Mouse (Mus musculus): ENCODE data around the gene Ust.

The Ust gene

DNA sequence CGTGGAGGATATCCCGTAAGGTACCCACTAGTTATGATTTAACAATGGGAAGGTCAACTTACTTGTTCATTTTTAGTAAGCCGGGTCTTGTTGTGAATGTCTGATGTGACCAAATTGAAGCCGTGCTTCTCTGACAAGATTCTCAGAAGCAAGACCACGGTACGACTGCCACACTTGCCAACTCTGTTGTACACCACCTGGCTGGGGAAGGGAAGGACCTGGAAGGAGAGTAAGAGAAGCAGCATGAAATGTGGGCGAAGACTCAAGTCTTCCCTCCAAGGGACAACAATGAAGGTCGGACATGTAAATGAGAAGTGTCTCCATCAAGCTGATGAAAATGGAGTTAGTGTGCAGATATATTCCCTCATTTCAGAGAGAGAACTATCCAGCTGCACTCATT, 188.6 kb downstream of the Ust start:
- DNase-seq (ENCODE audit: low read depth, low spot score), result no peak

DNA sequence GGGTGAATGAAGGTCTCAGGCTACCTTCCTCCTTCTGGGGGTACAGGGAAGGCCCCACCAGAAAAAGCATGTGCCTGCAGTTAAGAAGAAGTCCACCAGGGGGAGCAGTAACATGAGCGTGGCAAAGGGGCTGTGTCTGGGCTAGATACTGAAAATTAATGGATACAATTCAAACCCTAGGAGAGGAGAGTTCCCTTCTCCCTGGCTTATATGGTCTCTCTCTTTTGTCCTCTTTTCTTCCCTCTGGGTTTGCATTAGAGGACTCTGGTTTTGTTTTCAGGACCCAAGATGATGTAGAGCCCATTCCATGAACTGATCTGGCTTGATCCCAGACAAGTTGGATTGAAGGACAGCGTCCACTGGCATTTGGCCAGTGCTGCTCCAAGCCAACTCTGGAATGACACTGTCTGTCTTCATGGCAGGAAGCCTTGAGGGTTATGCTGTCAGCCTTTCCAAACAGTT, 195.3 kb downstream of the Ust start:
- peak; percentile 74 for DNase-seq (ENCODE audit: low read depth, low spot score)

DNA sequence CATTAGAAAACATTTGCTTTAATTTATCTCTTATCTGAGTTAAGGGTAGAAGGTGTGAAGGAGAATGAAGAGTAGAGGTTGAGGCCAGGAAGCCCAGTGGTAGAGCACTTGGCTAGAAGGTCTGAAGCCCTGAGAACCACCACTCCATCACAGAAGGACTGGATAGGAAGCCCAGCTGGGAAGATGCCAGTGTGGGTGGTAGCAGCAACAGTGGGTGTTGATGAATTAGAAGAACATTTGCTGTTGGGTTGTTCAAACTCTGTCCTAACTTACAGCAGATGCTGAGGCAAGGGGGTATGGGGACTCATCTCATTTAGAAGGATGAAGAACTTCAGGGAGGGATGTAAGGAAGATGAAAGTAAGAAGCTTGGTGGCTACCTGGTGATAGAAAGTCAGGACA, 197.9 kb downstream of the Ust start:
- DNase-seq (ENCODE audit: low read depth, low spot score), result no peak

DNA sequence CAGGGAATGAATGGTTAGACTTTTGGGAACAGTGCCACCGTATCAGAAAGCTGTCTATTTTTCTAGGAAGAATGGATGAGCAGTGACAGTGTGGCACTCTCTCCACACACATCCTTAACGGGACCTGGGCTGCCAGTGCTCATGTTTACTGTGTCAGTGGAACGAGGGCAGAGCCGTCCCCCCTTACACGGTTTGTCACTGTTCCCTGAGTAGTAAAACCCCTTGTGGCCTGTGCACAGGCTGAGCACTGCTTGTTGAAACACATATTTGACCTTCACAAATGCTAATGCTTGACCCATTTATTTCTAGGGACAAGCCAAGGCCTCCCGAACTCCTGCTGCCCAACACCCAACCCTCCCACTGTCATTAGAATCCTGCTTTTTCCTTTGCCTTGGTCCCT, 209.2 kb downstream of the Ust start:
- no peak for DNase-seq (ENCODE audit: low read depth, low spot score)

DNA sequence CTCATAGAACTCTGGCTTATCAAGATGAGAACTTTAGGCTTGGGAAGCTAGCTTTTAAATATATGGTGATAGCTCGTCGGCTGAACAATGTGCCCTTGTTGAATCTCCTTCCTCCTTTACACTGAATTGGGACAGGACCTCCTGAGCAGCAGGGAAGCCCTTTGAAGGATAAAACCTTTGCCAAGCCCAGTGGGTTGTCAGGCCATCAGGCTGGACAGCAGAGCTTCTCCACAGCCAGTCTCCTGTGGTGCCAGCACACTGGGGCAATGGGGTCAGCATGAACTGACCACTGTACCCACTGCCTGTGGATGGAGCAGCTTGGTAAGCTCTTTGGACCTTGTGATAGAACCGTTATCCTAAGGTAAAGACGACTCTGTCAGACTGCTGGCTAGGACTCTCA, 214.4 kb downstream of the Ust start:
- no peak for DNase-seq (ENCODE audit: low read depth, low spot score)

DNA sequence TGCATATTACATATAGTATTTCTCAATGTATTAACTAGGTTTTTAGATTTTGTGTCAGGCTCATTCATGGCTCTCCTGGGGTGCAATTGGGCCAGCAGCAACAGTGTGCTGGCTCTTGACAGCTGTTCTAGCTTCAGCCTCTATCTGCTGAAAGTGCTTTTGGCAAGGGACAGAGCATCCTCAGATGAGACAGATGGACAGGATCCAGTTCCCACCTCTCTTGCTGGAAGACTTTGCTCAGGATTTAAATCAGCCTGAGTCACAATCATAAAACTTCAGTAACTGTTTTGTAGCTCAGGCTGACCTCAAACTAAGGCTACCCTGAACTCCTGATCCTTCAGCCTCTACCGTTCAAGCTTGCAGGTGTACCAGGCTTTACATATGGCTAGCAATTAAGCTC, 219.5 kb downstream of the Ust start:
- no peak for DNase-seq (ENCODE audit: low read depth, low spot score)

DNA sequence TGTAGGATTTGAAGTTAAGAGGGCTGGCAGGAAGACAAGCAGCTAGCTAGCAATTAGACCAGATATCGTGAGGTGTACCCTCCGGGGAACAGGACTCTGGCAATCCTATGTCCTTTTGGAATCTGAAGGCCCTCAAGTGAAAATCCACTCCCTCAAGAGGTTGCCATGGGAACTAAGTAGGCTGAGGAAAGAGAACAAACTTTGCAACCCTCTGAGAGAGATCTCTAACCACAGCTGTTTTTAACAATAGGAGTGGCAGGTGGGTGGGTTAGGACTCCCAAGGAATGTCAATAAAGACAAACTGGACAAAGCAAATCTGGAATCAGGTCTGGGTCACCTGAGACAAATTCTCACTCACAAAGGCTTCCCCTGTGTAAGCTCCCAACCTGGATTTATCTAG, 221.4 kb downstream of the Ust start:
- DNase-seq (ENCODE audit: low read depth, low spot score), result no peak

DNA sequence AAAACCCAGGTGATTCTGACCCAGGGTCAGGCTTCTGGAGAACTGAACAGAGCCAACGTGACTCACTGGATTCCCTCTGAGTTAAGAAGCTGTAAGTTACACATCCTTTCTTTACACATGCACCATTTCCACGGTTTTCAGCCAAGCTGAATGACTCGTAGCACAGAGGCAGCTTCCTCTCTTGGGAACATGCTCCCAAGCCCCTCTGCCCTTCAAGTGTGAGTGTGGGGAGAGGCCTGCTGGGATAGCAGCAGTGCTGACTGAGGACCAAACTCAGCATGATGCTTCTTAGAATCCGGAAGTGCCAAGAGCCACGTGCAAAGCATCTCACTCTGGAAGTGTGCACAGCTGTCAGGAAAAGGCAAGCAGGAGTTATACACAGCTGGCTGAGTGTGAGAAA, 228.0 kb downstream of the Ust start:
- DNase-seq (ENCODE audit: low read depth, low spot score), result no peak

DNA sequence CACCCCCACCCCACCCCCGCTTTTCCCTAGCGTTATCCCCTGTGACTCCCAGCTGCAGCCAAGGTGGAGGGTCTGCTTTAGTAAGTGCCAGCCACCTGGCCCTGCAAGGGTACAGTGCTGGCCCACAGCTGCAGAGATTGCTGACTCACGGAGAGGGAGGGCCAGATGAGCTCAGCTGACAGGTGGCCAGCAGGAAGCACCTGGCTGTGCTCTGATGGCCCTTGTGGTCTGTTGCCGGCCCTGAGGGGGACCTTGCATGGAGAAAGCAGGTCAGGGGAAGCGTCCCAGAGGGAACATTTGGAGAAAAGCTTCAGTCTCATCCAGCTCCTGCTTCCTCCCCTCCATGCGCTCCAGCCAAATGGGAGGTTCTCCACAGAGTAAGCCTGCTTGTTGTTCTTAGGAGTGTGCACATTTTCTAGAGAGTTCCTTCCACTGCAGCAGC, 231.3 kb downstream of the Ust start:
- no peak for DNase-seq (ENCODE audit: low read depth, low spot score)

DNA sequence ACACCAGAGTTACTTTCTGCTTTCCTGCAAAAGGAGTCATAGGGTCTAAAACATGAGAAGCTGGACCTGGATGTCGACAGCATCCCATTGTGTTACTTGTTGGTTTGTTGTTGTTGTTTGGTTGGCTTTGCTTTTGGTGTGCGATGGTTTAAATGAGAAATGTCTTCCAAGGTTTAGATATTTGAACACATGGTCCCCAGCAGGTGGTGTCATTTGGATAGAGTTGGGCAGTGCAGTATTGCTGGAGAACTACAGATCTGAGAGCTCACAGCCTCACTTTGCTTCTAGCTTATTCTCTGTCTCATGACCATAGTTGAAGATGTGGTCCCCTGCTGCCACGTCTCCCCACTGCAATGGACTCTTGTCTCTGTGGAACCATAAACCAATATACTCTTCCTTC, 234.6 kb downstream of the Ust start:
- no peak for DNase-seq (ENCODE audit: low read depth, low spot score)

DNA sequence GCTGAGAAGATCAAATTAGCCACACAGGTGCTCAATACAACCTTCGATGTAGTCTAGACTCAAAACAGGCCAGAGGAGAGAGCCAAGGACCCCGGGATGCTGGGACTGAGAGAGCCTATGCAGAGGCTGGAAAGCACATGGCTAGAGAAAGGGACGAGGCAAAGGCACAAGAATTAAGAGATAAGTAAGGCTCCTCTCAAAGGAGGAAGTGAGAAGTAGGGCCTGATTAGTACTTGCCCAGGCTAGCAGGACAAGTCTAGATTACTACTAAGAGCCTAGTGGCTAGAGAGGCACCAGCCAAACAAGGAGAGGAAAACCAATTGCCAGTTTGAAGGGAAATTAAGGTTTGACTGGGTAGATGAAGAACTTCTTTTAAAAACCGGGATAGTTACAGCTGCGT, 241.5 kb downstream of the Ust start:
- DNase-seq (ENCODE audit: low read depth, low spot score), result no peak

DNA sequence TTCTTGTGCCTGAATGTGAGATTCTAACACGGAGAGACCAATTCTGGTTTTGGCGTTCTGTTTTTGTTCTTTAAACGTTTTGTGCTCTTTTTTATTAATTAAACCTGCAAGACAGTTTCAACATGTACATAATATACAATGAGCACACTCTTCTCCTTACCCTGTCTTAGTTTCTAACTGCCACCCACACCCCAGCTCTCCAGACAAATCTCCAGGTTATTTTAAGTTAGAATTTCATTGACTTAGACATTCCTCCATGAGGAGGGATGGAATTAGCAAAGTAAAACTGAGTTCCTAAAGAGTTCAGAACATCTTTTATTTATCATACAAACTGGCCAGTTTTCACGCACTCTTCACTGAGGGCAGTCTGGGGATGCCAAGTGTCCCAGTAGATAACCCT, 248.9 kb downstream of the Ust start:
- DNase-seq (ENCODE audit: low read depth, low spot score), result no peak

DNA sequence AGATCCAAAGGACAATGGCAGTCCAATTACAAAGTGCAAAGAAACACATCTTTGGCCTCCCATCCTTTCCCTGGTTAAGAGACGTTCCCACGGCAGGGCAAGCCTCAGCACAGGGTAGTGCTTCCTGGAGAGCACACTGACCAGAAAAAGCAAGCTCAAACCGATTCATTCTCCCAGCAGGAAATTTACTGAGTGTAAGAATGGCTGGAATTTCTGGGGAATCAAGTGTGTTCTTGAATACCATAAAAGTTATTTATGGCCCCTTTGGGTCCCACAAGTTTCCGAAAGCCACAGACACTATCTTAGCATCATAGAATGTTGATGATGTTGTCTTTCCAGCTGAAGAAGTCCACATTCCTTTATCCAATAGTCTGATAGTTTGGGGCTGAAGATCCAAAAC, 258.9 kb downstream of the Ust start:
- DNase-seq (ENCODE audit: low read depth, low spot score), result no peak

DNA sequence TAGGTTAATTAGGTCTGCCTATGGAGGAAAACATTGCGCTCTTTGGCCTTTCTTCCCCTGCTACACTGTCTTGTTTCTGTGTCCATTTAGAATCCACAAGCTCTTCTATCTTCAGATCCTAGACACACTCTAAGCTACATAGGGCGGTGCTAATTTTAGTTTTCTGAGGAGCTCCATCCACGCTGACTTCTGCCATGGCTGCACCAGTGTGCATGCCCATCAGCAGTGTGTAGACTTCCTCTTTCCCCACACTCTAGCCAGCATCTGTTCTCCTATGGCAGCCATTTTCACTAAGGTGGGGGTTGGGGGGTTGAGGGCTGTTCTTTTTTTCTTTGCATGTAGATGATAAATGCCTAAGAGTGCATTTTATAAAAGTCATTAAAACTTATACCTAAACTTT, 268.6 kb downstream of the Ust start:
- no peak for DNase-seq (ENCODE audit: low read depth, low spot score)

DNA sequence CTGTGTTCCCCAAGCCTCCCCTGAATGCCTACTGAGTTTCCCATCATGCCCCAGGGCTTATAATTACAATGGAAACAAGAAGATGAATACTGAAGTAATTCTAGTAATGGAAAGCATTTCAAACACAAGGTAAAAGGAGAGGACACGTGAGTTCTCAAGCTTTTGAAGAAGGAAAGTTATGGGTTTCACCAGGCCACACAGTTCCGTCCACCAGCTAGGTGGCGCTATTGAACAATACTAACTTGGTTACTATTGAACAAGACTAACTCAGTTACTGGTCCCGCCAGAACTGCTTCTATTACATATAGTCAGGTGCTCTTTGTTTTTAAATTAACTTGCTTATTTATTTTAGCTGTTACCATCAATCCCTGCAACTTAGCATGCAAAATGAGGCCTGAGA, 276.3 kb downstream of the Ust start:
- DNase-seq (ENCODE audit: low read depth, low spot score), result peak; percentile 77

DNA sequence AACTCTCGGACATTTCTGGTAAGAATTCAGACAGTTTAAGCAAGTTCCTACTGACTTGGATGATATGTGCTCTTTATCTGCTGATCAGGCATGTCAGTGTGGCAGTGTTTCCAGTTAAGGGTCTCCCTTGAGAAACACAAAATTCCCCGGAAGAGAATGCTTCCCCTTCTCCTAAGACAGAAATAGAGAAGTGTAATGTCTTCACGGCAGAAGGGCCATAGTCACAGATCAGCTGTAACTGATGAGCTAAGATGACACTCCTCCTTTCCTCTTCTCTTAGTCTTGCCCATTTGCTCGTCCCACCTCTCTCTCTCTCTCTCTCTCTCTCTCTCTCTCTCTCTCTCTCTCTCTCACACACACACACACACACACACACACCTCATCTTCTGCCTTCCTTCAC, 277.9 kb downstream of the Ust start:
- no peak for DNase-seq (ENCODE audit: low read depth, low spot score)

DNA sequence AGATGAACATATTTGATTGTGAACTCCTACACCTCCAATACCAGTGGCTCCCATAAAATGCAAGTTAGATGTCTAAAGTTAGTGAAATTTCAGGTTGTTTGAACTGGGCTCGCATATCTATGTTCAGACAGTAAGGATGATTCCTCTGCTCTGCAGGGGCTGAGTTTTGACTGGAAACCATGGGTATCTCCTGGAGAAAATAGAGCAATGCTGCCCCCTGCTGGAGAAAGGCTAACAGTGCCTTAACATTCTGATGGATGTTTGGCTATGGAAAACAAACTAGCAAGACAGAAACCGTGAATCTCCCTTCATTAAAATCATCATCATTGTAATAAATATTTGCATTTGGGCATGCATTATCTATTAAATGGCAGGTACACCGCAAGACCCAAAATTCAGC, 278.4 kb downstream of the Ust start:
- DNase-seq (ENCODE audit: low read depth, low spot score), result peak; percentile 86

DNA sequence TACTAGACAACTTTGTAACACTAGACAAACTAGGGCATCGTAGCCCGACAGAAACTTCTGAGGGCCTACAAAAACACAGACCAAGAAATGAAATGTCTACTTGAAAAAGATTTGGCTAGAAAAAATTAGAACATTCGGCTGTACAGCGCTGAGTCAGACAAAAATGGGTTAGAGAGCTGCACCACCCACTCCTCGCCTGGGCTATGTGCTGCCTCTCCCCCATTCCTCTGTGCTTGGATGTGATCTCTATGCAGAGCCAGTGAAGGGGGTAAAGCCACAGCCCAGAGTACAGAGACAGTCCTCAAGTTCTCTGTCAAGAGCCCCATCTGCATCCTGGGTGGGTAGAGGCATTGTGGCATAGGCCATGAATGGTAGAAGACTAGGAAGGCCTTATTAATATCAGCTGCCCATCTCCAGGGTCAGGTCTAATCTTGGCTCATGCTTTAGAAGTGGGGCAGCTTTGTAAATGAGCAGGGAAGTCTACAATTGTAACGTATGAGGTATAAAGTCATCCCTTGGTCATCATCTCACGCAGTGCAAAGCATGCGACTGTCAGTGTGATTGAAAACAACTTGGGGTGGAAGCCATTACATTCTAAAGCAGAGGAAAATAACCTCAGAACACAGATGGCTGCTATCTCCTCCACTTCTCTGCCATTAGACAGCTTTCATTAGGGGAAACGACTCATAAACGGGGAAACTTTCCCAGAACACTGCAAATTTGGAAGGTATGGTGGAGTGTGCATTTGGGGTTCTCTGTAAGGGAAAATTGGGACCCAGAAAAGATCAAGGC, 281.6 kb downstream of the Ust start:
- DNase-seq (ENCODE audit: low read depth, low spot score), result no peak

DNA sequence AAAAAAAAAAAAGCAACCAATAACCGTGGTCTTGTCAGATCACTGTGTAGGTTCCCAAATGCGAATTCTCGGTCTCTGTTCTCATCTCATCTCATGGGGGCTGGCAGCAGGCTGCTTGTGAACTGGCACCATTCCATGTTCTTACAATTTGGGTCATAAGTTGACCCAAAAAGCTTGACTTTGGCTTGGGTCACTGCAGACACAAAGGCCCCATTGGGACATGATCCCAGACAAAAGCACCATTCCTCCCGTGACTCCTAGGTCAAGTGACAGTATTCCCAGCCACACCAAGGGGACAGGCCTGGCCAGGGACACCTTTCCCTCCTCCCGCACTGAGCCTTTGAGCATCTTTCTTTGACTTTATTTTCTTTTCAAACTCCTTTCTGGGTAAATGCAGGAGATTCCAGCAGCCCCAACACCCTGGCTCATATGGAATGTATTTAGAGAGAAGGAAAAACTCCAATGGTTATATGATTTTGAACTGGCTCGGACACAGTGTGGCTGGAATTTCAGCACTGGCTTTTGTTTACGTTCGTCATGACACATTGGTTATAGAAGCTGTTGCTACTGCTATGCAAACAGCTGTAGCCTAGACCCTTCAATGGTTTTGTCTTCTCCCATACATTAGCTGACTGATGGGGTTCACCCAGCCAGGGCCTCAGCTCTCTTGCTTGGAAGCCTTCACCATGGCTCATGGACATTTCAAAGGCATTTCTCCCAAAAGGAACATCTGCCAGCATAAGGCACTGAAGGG, 285.3 kb downstream of the Ust start:
- no peak for DNase-seq (ENCODE audit: low read depth, low spot score)

DNA sequence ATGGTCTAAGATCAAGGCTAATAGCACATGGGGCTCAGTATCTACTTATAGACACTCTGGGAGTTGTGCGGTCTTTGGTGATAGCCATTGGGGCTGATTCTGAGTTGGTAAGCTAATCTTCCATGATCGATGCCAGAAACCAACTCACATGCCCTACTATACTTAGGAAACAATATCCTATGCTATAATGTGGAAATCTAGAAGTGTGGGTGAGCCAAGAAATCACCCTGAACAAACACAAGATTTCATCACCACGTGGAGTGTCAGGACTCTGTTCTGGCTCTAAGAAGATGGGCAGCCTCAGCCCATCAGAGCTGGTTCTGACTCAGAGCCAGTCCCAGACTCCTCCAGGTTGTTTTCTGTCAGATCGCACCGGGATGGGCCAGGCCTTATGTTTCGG, 286.1 kb downstream of the Ust start:
- DNase-seq (ENCODE audit: low read depth, low spot score), result no peak

DNA sequence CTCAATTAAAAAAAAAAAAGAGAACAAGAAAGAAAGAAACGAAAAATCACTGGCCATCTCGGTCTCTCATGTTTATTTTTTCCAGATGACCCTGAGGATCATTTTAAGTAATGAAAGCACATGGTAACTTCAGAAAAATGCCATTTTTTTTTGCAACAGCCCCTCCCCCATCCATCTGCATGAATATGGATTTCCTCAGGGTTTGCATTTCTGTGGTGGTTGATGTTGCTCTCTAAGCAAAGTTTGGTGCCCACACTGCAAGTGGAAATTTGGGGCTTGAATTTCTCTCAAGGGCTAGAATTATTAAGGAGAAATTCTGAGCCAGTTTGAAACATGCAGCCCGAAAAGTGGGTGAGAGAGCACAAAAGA, 290.3 kb downstream of the Ust start:
- no peak for DNase-seq (ENCODE audit: low read depth, low spot score)

DNA sequence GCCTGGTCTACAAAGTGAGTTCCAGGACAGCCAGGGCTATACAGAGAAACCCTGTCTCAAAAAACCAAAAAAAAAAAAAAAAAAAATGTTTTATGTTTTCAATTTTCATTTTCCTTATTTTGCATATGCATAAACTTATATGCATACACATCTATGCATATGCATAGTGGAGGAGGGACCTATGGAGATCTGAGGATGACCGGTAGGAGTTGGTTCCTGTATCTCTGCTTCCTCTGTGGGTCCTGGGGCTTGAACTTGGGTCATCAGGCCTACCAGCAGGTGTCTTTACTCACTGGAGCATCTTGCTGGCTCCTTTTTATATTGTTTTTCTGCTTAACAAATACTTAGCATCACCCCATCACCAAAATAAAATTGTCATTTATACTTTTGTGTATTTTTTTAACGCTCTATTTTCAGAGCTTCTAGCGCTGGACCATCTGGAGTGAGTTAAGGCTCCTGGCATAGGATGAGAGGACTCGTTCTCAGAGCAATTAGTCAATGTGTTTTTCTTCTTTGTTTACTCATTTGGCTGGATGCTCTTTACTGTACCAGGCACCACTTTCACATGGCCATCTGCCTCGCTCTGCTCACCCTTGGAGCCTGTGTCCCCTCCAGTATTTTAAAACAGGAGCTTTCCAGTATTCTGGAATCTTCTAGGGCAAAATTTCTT, 290.8 kb downstream of the Ust start:
- DNase-seq (ENCODE audit: low read depth, low spot score), result no peak

DNA sequence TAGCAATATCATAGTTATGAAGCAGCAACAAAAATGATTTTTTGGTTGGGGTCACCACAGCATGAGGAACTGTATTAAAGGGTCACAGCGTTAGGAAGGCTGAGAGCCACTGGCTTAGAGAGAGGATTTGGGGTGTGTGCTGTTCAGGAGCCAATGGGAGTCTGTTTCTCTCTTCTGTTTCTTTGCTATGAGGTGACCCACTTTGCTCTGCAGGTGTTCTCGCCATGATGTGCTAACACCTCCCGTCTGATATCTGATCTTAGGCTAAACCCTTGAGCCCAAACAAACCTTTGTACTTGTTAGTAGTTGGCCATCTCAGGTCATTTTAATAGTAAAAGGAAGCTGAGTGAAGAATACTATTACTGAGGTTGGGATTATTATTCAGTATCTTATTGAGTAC, 292.0 kb downstream of the Ust start:
- DNase-seq (ENCODE audit: low read depth, low spot score), result no peak

Data from CD4-positive, CD25-positive, alpha-beta regulatory T cell, adult 2 months (primary cell).